In genomic region chr11:77498261-77499139, GRCm38 (mm10) we compare ENCODE assay signal across 9 mouse cellular contexts. TPM values are rescaled to one million over a fixed set of nuclear protein-coding genes. Genes with fewer than 3 reads are reported as not detected.
DNase-seq lines count a peak whose midpoint lies in the region; ATAC-seq and TF ChIP-seq lines count a peak whose summit lies in the region.
"Had no signal": no experiment of that assay in that cellular context is flagged by ENCODE, and none has a peak within 500 bp of the region (broad histone marks: within the 10 kb centered on the region; RNA-seq: fewer than 3 reads in every experiment).

No protein-coding gene starts in this region.

- ATAC-seq in hindbrain, embryonic 11.5 days (ENCODE audit: low FRiP score): no peak
- no peak for ATAC-seq in embryonic facial prominence, embryonic 13.5 days (ENCODE audit: insufficient number of reproducible peaks, insufficient read depth, low FRiP score, low TSS enrichment, low read depth)
- ATAC-seq in limb, embryonic 14.5 days (ENCODE audit: low FRiP score, low read depth): no peak

- H3K27ac ChIP-seq in hindbrain, embryonic 10.5 days: peak overlapping the region; percentile 88
- H3K27ac ChIP-seq in hindbrain, embryonic 11.5 days (ENCODE audit: low read depth, low read length): no peak overlapping the region
- no peak overlapping the region for H3K27ac ChIP-seq in embryonic facial prominence, embryonic 13.5 days
- H3K27ac ChIP-seq in limb, embryonic 14.5 days (replicated peaks; ENCODE audit: low read depth, low read length): no peak overlapping the region

- no peak overlapping the region for H3K9ac ChIP-seq in hindbrain, embryonic 11.5 days (ENCODE audit: low read depth, low read length)
- 0 out of 2 replicates have a peak overlapping the region, but pooled peaks have one; percentile 37 for H3K9ac ChIP-seq in embryonic facial prominence, embryonic 13.5 days
- peak overlapping the region; percentile 28; the same call in 1 of the 2 replicates for H3K9ac ChIP-seq in limb, embryonic 14.5 days (ENCODE audit: low read depth, low read length, severe bottlenecking)

- peak; percentile 39 for DNase-seq in hindbrain, embryonic 10.5 days (ENCODE audit: low spot score)
- DNase-seq in hindbrain, embryonic 11.5 days (ENCODE audit: low spot score): no peak
- DNase-seq in R1 (ENCODE audit: low read depth, low spot score): peak; percentile 95
- DNase-seq in limb, embryonic 14.5 days (ENCODE audit: low spot score): no peak
- DNase-seq in spleen, adult 12 weeks (ENCODE audit: low spot score): no peak
- DNase-seq in left cerebral cortex, postnatal 25 days (ENCODE audit: low spot score in 2 of 2): no peak
- no peak for DNase-seq in Muller cell, postnatal 12 days (ENCODE audit: inconsistent ontology term)

- 74% methylated on average over 12 of the region's 12 CpGs for WGBS in hindbrain, embryonic 10.5 days
- 71% methylated on average over 12 of the region's 12 CpGs for WGBS in hindbrain, embryonic 11.5 days
- WGBS in embryonic facial prominence, embryonic 13.5 days: 68% methylated on average over 12 of the region's 12 CpGs
- WGBS in limb, embryonic 14.5 days: 76% methylated on average over 12 of the region's 12 CpGs

- peak overlapping the region; percentile 29 for H3K4me3 ChIP-seq in hindbrain, embryonic 10.5 days
- no peak overlapping the region for H3K4me3 ChIP-seq in hindbrain, embryonic 11.5 days (ENCODE audit: low read depth, low read length)
- no peak overlapping the region for H3K4me3 ChIP-seq in embryonic facial prominence, embryonic 13.5 days
- no peak overlapping the region for H3K4me3 ChIP-seq in limb, embryonic 14.5 days (replicated peaks; ENCODE audit: low read length)
- H3K4me3 ChIP-seq: erythroblast, embryonic 14.5 days had no signal

- no peaks in the 10 kb centered on the region for H3K27me3 ChIP-seq in hindbrain, embryonic 10.5 days (ENCODE audit: insufficient read depth, poor library complexity, severe bottlenecking)
- no peaks in the 10 kb centered on the region for H3K27me3 ChIP-seq in hindbrain, embryonic 11.5 days (ENCODE audit: control insufficient read depth, insufficient read depth, low read length)
- no peaks in the 10 kb centered on the region for H3K27me3 ChIP-seq in embryonic facial prominence, embryonic 13.5 days
- H3K27me3 ChIP-seq in limb, embryonic 14.5 days (ENCODE audit: control insufficient read depth, insufficient read depth, low read length): no peaks in the 10 kb centered on the region

- H3K4me2 ChIP-seq in hindbrain, embryonic 11.5 days (replicated peaks; ENCODE audit: low read depth, low read length): no peak overlapping the region
- no peak overlapping the region for H3K4me2 ChIP-seq in embryonic facial prominence, embryonic 13.5 days
- no peak overlapping the region for H3K4me2 ChIP-seq in limb, embryonic 14.5 days (replicated peaks; ENCODE audit: low read depth, low read length, severe bottlenecking)

- H3K9me3 ChIP-seq in hindbrain, embryonic 10.5 days: no peaks in the 10 kb centered on the region
- no peaks in the 10 kb centered on the region for H3K9me3 ChIP-seq in hindbrain, embryonic 11.5 days (ENCODE audit: control insufficient read depth, low read length)
- no peaks in the 10 kb centered on the region for H3K9me3 ChIP-seq in embryonic facial prominence, embryonic 13.5 days
- no peaks in the 10 kb centered on the region for H3K9me3 ChIP-seq in limb, embryonic 14.5 days (ENCODE audit: control insufficient read depth, low read length)

- peaks cover 86% of the 10 kb centered on the region for H3K4me1 ChIP-seq in hindbrain, embryonic 10.5 days (replicated peaks)
- peaks cover 10% of the 10 kb centered on the region for H3K4me1 ChIP-seq in hindbrain, embryonic 11.5 days (replicated peaks; ENCODE audit: control insufficient read depth, insufficient read depth, low read length)
- peaks cover 56% of the 10 kb centered on the region for H3K4me1 ChIP-seq in embryonic facial prominence, embryonic 13.5 days
- peaks cover 25% of the 10 kb centered on the region for H3K4me1 ChIP-seq in limb, embryonic 14.5 days (ENCODE audit: control insufficient read depth, insufficient read depth, low read length)

- intact Hi-C loops in left cerebral cortex, postnatal 25 days (cut with DNase I): no loop called here

- H3K36me3 ChIP-seq in hindbrain, embryonic 10.5 days: peaks cover 54% of the 10 kb centered on the region
- 0 out of 2 replicates have a peak, but pooled peaks cover 2% of the 10 kb centered on the region for H3K36me3 ChIP-seq in hindbrain, embryonic 11.5 days (ENCODE audit: control insufficient read depth, insufficient read depth, low read length)
- H3K36me3 ChIP-seq in embryonic facial prominence, embryonic 13.5 days: peaks cover 36% of the 10 kb centered on the region
- peaks cover 42% of the 10 kb centered on the region for H3K36me3 ChIP-seq in limb, embryonic 14.5 days (ENCODE audit: control insufficient read depth, insufficient read depth, low read length)

- TF ChIP-seq POLR2A in limb, embryonic 14.5 days (IDR thresholded peaks at IDR 0.05; ENCODE audit: borderline replicate concordance, extremely low read depth, insufficient read depth, insufficient read length): no peak

RNA-seq across cellular contexts. Expression of gene Git1, which starts 5.1 kb away (rescaled TPM):
- polyA plus RNA-seq in hindbrain, embryonic 10.5 days (2016; fragmentation: Nextera tagmentation; extraction: Ambion mirVana): 14.2 and 14.8 TPM in 2 replicates
- 12.6 and 18.6 TPM in 2 replicates for polyA plus RNA-seq in hindbrain, embryonic 11.5 days (2014; fragmentation: Nextera tagmentation; extraction: Ambion mirVana)
- 10.8 and 11.1 TPM in 2 replicates for polyA plus RNA-seq in embryonic facial prominence, embryonic 13.5 days (2015; fragmentation: Nextera tagmentation; extraction: Ambion mirVana)
- 57.1 and 71.7 TPM in 2 replicates for polyA plus RNA-seq in limb, embryonic 14.5 days (2012; rRNA removed)
- 17.3 and 18.2 TPM in 2 replicates for polyA plus RNA-seq in limb, embryonic 14.5 days (2014; fragmentation: Nextera tagmentation; extraction: Ambion mirVana)
- 100 to 1,000 TPM; 247 to 261 TPM for total RNA-seq in left cerebral cortex, postnatal 25 days (2021)

RNA-seq across cellular contexts. Expression of gene Ankrd13b, which starts 9.0 kb away (rescaled TPM):
- polyA plus RNA-seq in hindbrain, embryonic 10.5 days (2016; fragmentation: Nextera tagmentation; extraction: Ambion mirVana): 11.1 and 16.7 TPM in 2 replicates
- 13.1 and 13.9 TPM in 2 replicates for polyA plus RNA-seq in hindbrain, embryonic 11.5 days (2014; fragmentation: Nextera tagmentation; extraction: Ambion mirVana)
- 8.5 and 10.4 TPM in 2 replicates for polyA plus RNA-seq in embryonic facial prominence, embryonic 13.5 days (2015; fragmentation: Nextera tagmentation; extraction: Ambion mirVana)
- polyA plus RNA-seq in limb, embryonic 14.5 days (2012; rRNA removed): 98.1 and 133 TPM in 2 replicates
- polyA plus RNA-seq in limb, embryonic 14.5 days (2014; fragmentation: Nextera tagmentation; extraction: Ambion mirVana): 13.9 and 15.1 TPM in 2 replicates
- 100 to 1,000 TPM; 100 to 101 TPM for total RNA-seq in left cerebral cortex, postnatal 25 days (2021)

RNA-seq across cellular contexts. Expression of gene Abhd15, which starts 16.4 kb away (rescaled TPM):
- 5.3 and 9.1 TPM in 2 replicates for polyA plus RNA-seq in hindbrain, embryonic 10.5 days (2016; fragmentation: Nextera tagmentation; extraction: Ambion mirVana)
- polyA plus RNA-seq in hindbrain, embryonic 11.5 days (2014; fragmentation: Nextera tagmentation; extraction: Ambion mirVana): 2.1 and 3.0 TPM in 2 replicates
- 2.0 and 2.2 TPM in 2 replicates for polyA plus RNA-seq in embryonic facial prominence, embryonic 13.5 days (2015; fragmentation: Nextera tagmentation; extraction: Ambion mirVana)
- 0.50 and 0.93 TPM in 2 replicates for polyA plus RNA-seq in limb, embryonic 14.5 days (2012; rRNA removed)
- 1.5 and 1.8 TPM in 2 replicates for polyA plus RNA-seq in limb, embryonic 14.5 days (2014; fragmentation: Nextera tagmentation; extraction: Ambion mirVana)
- 1 to 10 TPM; 1.6 to 1.7 TPM for total RNA-seq in left cerebral cortex, postnatal 25 days (2021)

RNA-seq across cellular contexts. Expression of gene Trp53i13, which starts 17.3 kb away (rescaled TPM):
- polyA plus RNA-seq in hindbrain, embryonic 10.5 days (2016; fragmentation: Nextera tagmentation; extraction: Ambion mirVana): 32.4 and 41.6 TPM in 2 replicates
- 27.7 and 27.9 TPM in 2 replicates for polyA plus RNA-seq in hindbrain, embryonic 11.5 days (2014; fragmentation: Nextera tagmentation; extraction: Ambion mirVana)
- 54.7 and 55.2 TPM in 2 replicates for polyA plus RNA-seq in embryonic facial prominence, embryonic 13.5 days (2015; fragmentation: Nextera tagmentation; extraction: Ambion mirVana)
- 51.1 and 77.3 TPM in 2 replicates for polyA plus RNA-seq in limb, embryonic 14.5 days (2012; rRNA removed)
- polyA plus RNA-seq in limb, embryonic 14.5 days (2014; fragmentation: Nextera tagmentation; extraction: Ambion mirVana): 67.3 and 69.0 TPM in 2 replicates
- 1 to 10 TPM; 3.3 to 4.4 TPM for total RNA-seq in left cerebral cortex, postnatal 25 days (2021)

RNA-seq across cellular contexts. Expression of gene Gm10392, which starts 20.5 kb away (rescaled TPM):
- polyA plus RNA-seq in hindbrain, embryonic 10.5 days (2016; fragmentation: Nextera tagmentation; extraction: Ambion mirVana): 0.12 and 0.21 TPM in 2 replicates
- 0.13 TPM in 1 of 2 replicates, not detected in the other for polyA plus RNA-seq in hindbrain, embryonic 11.5 days (2014; fragmentation: Nextera tagmentation; extraction: Ambion mirVana)
- not detected in 2 replicates for polyA plus RNA-seq in embryonic facial prominence, embryonic 13.5 days (2015; fragmentation: Nextera tagmentation; extraction: Ambion mirVana)
- polyA plus RNA-seq in limb, embryonic 14.5 days (2012; rRNA removed): not detected in 2 replicates
- 0.12 TPM in 1 of 2 replicates, not detected in the other for polyA plus RNA-seq in limb, embryonic 14.5 days (2014; fragmentation: Nextera tagmentation; extraction: Ambion mirVana)
- not detected for total RNA-seq in left cerebral cortex, postnatal 25 days (2021)
- polyA plus RNA-seq: erythroblast, embryonic 14.5 days had no signal

Comparison
In these comparisons a context has a peak if more than half of its experiments do, and no peak if none do; other contexts are left out.
1. DNase-seq: peak in hindbrain, embryonic 10.5 days (single experiment) and R1 (single experiment); none in hindbrain, embryonic 11.5 days (single experiment), limb, embryonic 14.5 days (single experiment), spleen, adult 12 weeks (single experiment), left cerebral cortex, postnatal 25 days (0 of 2) and Muller cell, postnatal 12 days (single experiment).